Mouse (Mus musculus) adrenal gland, postnatal 14 days (tissue): ENCODE results near the gene Amn1. TPM values are rescaled to one million over a fixed set of nuclear protein-coding genes. Genes with fewer than 3 reads are reported as not detected.

Source experiments
- DNase-seq: peaks from one replicate; pipeline ENCODE4 v3.0.0; 2021; ENCODE audit warnings: mixed read lengths
- total RNA-seq: library from RNA; stranded (reverse); gene quantifications from 2 replicates; pipeline ENCODE4 v1.2.3, GENCODE M21; 2021

The Amn1 gene
- total RNA-seq, 1 experiment from 2014 or later, result 20.3 TPM

DNA sequence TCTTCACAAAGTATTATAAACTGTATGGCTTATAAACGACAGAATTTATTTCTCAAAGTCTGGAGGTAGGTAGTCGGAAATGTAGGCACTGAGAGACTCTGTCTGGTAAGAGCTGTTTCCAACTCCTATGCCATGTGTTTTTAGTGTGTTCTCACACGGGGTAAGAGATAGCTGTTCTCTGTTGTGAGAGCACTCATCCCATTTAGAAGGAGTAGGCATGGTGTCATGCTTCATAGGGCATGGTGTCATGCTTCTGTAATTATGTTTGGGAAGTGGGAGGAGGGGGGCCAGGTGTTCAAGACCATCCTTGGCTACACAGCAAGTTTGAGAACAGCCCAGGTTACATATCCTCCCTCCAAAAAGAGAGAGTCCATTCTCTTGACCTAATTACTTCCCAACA, 80.9 kb downstream of the Amn1 start:
- DNase-seq, result no peak

Other genes starting within 250 kb of the Amn1 start
- 25.6 and 34.7 TPM in 2 replicates for gene Sinhcaf, start 242.2 kb downstream of the Amn1 start, total RNA-seq
- 16.3 and 20.1 TPM in 2 replicates for gene Dennd5b, start 87.0 kb downstream of the Amn1 start, total RNA-seq
- gene Gm10203, start 58.5 kb downstream of the Amn1 start, total RNA-seq, result not detected in 2 replicates
- 32.2 and 55.5 TPM in 2 replicates for gene Etfbkmt, start 48.9 kb downstream of the Amn1 start, total RNA-seq
- 38.6 and 40.4 TPM in 2 replicates for gene Resf1, start 120.7 kb upstream of the Amn1 start, total RNA-seq
- 4.0 and 5.4 TPM in 2 replicates for gene Bicd1, start 220.2 kb upstream of the Amn1 start, total RNA-seq